Mouse (Mus musculus): ENCODE measurements around the gene Csf3. TPM values are rescaled to one million over a fixed set of nuclear protein-coding genes. Genes with fewer than 3 reads are reported as not detected.
A peak's percentile ranks its signal among the peaks of the same experiment; 100 is the strongest.
"Not testable (repeated sequence)": the region's sequence is repeated elsewhere in the genome, so short reads cannot be mapped to it uniquely, and the experiment has no call there.

Csf3 gene
- polyA plus RNA-seq (2016; fragmentation: Nextera tagmentation; extraction: Ambion mirVana), result 0.14 TPM in 1 of 2 replicates, not detected in the other

GRCm38 (mm10) chr11:98701213-98701670 is at the start of gene Csf3:
Gene Csf3 (plus strand): TSS chr11:98701263.
- H3K27me3 ChIP-seq, result no peaks in the 10 kb centered on the region
- H3K36me3 ChIP-seq (replicated peaks), result peaks cover 31% of the 10 kb centered on the region
- H3K27ac ChIP-seq, result no peak within 1 kb of the TSS
- no peak for ATAC-seq (ENCODE audit: low FRiP score)
- H3K9ac ChIP-seq, result no peak within 1 kb of the TSS
- H3K4me3 ChIP-seq (replicated peaks), result no peak within 1 kb of the TSS
- WGBS, result 41% methylated on average over 10 of the region's 10 CpGs
- H3K4me1 ChIP-seq, result no peaks in the 10 kb centered on the region
- H3K9me3 ChIP-seq, result no peaks in the 10 kb centered on the region
- no peak within 1 kb of the TSS for H3K4me2 ChIP-seq

- not testable (repeated sequence) for H3K4me2 ChIP-seq; H3K9me3 ChIP-seq; H3K27ac ChIP-seq; H3K36me3 ChIP-seq (replicated peaks); ATAC-seq (ENCODE audit: low FRiP score); H3K4me1 ChIP-seq; H3K27me3 ChIP-seq; H3K4me3 ChIP-seq (replicated peaks); H3K9ac ChIP-seq
- 18% methylated on average over 7 of the region's 7 CpGs for WGBS
Observed at GRCm38 (mm10) chr11:98655076-98655475, 46.0 kb upstream of the Csf3 start.

GRCm38 (mm10) chr11:98660517-98660916 is 40.5 kb upstream of the Csf3 start:
- H3K4me3 ChIP-seq (replicated peaks), result no peak overlapping the region
- H3K36me3 ChIP-seq (replicated peaks), result no peaks in the 10 kb centered on the region
- no peak overlapping the region for H3K4me2 ChIP-seq
- no peaks in the 10 kb centered on the region for H3K9me3 ChIP-seq
- H3K4me1 ChIP-seq, result 0 out of 2 replicates have a peak, but pooled peaks cover 3% of the 10 kb centered on the region
- H3K9ac ChIP-seq, result no peak overlapping the region
- H3K27ac ChIP-seq, result no peak overlapping the region
- peaks cover 9% of the 10 kb centered on the region; the same call in 1 of the 2 replicates for H3K27me3 ChIP-seq
- 10% methylated on average over 6 of the region's 6 CpGs for WGBS
- no peak for ATAC-seq (ENCODE audit: low FRiP score)

GRCm38 (mm10) chr11:98664091-98664490 is 37.0 kb upstream of the Csf3 start, which contains the start of gene Gsdma:
Gene Gsdma (plus strand): TSS chr11:98664351.
- ATAC-seq (ENCODE audit: low FRiP score), result no peak
- Histone ChIP-seq H3K9me3 (no peaks in the 10 kb centered on the region), H3K36me3 (replicated peaks) (no peaks in the 10 kb centered on the region), H3K27ac (no peak within 1 kb of the TSS), H3K27me3 (peaks cover 32% of the 10 kb centered on the region), H3K4me3 (replicated peaks) (no peak within 1 kb of the TSS), H3K4me2 (no peak within 1 kb of the TSS), H3K4me1 (0 out of 2 replicates have a peak, but pooled peaks cover 3% of the 10 kb centered on the region), H3K9ac (no peak within 1 kb of the TSS)
- 15% methylated on average over 4 of the region's 4 CpGs for WGBS

DNA sequence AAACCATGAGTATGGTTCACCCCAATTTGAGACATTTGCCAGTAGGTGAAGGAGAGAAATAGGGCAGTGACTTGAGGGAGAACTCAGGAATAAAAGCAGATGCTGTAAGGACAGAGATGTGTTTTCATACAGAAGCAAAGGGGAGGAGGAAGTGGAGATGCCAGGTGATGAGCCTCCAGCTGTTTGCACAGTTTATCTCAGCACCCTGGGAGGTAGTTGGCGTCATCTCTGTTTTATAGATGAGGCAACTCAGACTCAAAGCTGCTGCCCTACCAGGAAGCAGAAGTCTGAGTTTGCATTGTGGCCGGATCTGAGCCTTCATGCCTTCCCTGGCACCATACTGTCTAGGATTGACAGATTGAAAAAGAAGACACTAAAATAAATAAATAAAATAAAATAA is 32.1 kb upstream of the Csf3 start:
- Histone ChIP-seq H3K9me3 (no peaks in the 10 kb centered on the region), H3K4me3 (replicated peaks) (no peak overlapping the region), H3K4me1 (no peaks in the 10 kb centered on the region), H3K9ac (no peak overlapping the region), H3K4me2 (no peak overlapping the region), H3K27me3 (peaks cover 54% of the 10 kb centered on the region), H3K36me3 (replicated peaks) (no peaks in the 10 kb centered on the region), H3K27ac (no peak overlapping the region)
- WGBS, result 78% methylated on average over 2 of the region's 2 CpGs
- ATAC-seq (ENCODE audit: low FRiP score), result no peak

- ATAC-seq (ENCODE audit: low FRiP score), result no peak
- H3K27me3 ChIP-seq, result peaks cover 50% of the 10 kb centered on the region
Observed at GRCm38 (mm10) chr11:98671284-98671815, 29.7 kb upstream of the Csf3 start.

DNA sequence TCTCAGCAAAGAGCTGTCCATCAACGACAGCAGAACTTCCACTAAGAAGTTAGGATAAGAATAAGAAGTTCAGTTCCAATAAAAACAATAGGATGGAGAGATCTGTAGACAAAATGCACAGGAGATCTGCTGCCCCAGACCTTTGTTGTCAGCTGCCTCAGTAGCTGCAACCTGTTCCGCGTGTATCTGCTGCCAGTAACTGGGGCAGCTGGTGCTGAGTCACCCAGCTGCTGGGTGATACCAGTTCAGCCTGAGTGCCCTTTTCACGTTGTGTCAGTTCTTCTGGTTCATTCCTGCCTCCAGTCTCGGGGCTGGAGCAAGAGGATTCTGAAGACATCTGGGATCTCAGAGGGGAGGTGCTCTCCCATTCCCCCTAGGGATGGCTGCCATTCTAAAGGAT is 29.2 kb upstream of the Csf3 start:
- H3K27me3 ChIP-seq, result peaks cover 45% of the 10 kb centered on the region
- H3K9me3 ChIP-seq, result no peaks in the 10 kb centered on the region
- no peak overlapping the region for H3K4me3 ChIP-seq (replicated peaks)
- no peak overlapping the region for H3K27ac ChIP-seq
- H3K4me2 ChIP-seq, result no peak overlapping the region
- no peaks in the 10 kb centered on the region for H3K4me1 ChIP-seq
- H3K9ac ChIP-seq, result no peak overlapping the region
- no peaks in the 10 kb centered on the region for H3K36me3 ChIP-seq (replicated peaks)
- WGBS, result 68% methylated on average over 5 of the region's 5 CpGs
- ATAC-seq (ENCODE audit: low FRiP score), result no peak

More at GRCm38 (mm10) chr11:98671284-98671815, 29.7 kb upstream of the Csf3 start:
- Histone ChIP-seq H3K9me3 (no peaks in the 10 kb centered on the region), H3K4me3 (replicated peaks) (no peak overlapping the region), H3K9ac (no peak overlapping the region), H3K4me2 (no peak overlapping the region), H3K4me1 (no peaks in the 10 kb centered on the region), H3K27ac (no peak overlapping the region), H3K36me3 (replicated peaks) (no peaks in the 10 kb centered on the region)
- 72% methylated on average over 3 of the region's 3 CpGs for WGBS

DNA sequence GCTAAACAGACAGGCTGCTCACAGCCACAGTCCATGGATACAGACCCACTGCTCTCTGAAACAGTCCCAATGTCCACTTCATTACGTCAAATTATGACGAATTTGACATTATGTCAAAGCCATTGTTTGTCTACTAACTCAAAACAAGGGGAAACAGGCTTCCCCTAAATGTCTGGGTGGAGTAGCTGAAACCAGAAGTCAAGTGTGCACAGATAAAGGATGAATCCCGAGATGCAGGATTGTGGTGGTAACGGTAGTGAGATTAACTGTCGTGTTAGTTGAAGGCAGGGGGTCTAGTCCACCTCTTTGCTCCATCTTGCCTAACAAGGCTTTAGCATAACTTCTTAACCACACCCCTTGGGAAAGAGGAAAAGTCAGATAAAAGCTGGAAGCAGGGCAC is 28.6 kb upstream of the Csf3 start:
- H3K9ac ChIP-seq, result no peak overlapping the region
- H3K27me3 ChIP-seq, result peaks cover 40% of the 10 kb centered on the region
- H3K27ac ChIP-seq, result no peak overlapping the region
- H3K36me3 ChIP-seq (replicated peaks), result no peaks in the 10 kb centered on the region
- ATAC-seq (ENCODE audit: low FRiP score), result no peak
- no peaks in the 10 kb centered on the region for H3K4me1 ChIP-seq
- H3K9me3 ChIP-seq, result no peaks in the 10 kb centered on the region
- 92% methylated on average over 5 of the region's 5 CpGs for WGBS
- H3K4me3 ChIP-seq (replicated peaks), result no peak overlapping the region
- H3K4me2 ChIP-seq, result no peak overlapping the region

DNA sequence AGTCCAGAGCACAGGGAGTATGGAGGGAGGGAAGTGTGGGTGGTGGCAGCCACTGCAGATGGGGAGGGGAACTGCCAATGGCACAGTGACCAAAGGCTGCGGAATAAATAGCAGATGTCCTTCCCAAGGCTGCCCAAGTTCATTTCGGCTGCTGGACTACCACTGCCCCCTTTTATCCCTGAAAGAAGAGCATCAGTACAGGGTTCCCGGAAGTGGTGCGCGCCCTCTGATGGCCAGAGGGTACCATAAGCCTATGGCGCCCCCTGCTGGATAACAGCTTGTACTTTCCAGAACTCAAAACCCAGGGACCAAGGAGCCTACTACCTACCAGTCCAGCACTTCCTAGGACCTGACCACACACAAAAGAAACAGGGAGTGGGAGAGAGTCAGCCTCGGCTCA is 27.9 kb upstream of the Csf3 start:
- not testable (repeated sequence) for H3K9me3 ChIP-seq; ATAC-seq (ENCODE audit: low FRiP score); H3K4me1 ChIP-seq; H3K4me3 ChIP-seq (replicated peaks); H3K36me3 ChIP-seq (replicated peaks); H3K9ac ChIP-seq; H3K27ac ChIP-seq
- 11% methylated on average over 7 of the region's 7 CpGs for WGBS
- Histone ChIP-seq H3K27me3 (peaks cover 34% of the 10 kb centered on the region), H3K4me2 (peak overlapping the region; percentile 29; the same call in 1 of the 2 replicates)

GRCm38 (mm10) chr11:98675829-98676363 is 25.2 kb upstream of the Csf3 start:
- H3K4me3 ChIP-seq (replicated peaks), result no peak overlapping the region
- H3K4me1 ChIP-seq, result no peaks in the 10 kb centered on the region
- 48% methylated on average over 7 of the region's 7 CpGs for WGBS

GRCm38 (mm10) chr11:98680023-98680422 is 21.0 kb upstream of the Csf3 start:
- ATAC-seq (ENCODE audit: low FRiP score), result no peak
- WGBS, result 88% methylated on average over 1 of the region's 1 CpGs
- H3K27ac ChIP-seq, result no peak overlapping the region
- H3K27me3 ChIP-seq, result no peaks in the 10 kb centered on the region
- H3K9me3 ChIP-seq, result no peaks in the 10 kb centered on the region
- no peak overlapping the region for H3K9ac ChIP-seq
- H3K4me2 ChIP-seq, result no peak overlapping the region
- no peaks in the 10 kb centered on the region for H3K36me3 ChIP-seq (replicated peaks)
- H3K4me3 ChIP-seq (replicated peaks), result no peak overlapping the region
- peaks cover 15% of the 10 kb centered on the region for H3K4me1 ChIP-seq

More at GRCm38 (mm10) chr11:98675829-98676363, 25.2 kb upstream of the Csf3 start:
- no peak for ATAC-seq (ENCODE audit: low FRiP score)
- Histone ChIP-seq H3K9me3 (no peaks in the 10 kb centered on the region), H3K36me3 (replicated peaks) (no peaks in the 10 kb centered on the region), H3K27me3 (peaks cover 15% of the 10 kb centered on the region), H3K27ac (no peak overlapping the region), H3K4me2 (no peak overlapping the region), H3K9ac (no peak overlapping the region)

DNA sequence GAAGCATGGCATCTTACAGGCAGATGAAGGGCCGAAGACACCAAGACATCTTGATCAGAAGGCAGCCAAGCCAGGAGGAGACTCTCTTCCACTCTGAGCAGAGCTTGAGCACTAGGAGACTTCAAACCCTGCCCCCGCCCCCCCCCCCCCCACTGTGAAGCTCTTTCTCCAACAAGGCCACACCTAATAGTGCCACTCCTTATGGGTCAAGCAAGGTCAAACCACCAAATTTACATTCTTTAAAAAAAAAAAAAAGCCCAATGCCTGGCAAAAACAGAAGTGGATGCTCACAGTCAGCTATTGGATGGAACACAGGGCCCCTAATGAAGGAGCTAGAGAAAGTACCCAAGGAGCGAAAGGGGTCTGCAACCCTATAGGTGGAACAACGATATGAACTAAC is 20.5 kb upstream of the Csf3 start:
- H3K9me3 ChIP-seq; H3K36me3 ChIP-seq (replicated peaks); ATAC-seq (ENCODE audit: low FRiP score); H3K9ac ChIP-seq; H3K4me3 ChIP-seq (replicated peaks); H3K27me3 ChIP-seq; H3K27ac ChIP-seq; H3K4me2 ChIP-seq: not testable (repeated sequence)
- H3K4me1 ChIP-seq, result peaks cover 15% of the 10 kb centered on the region
- 87% methylated on average over 4 of the region's 4 CpGs for WGBS

- H3K9ac ChIP-seq, result no peak overlapping the region
- H3K4me3 ChIP-seq (replicated peaks), result no peak overlapping the region
- H3K27me3 ChIP-seq, result no peaks in the 10 kb centered on the region
Observed at GRCm38 (mm10) chr11:98681186-98681585, 19.9 kb upstream of the Csf3 start.

More at GRCm38 (mm10) chr11:98681186-98681585, 19.9 kb upstream of the Csf3 start:
- WGBS, result 90% methylated on average over 4 of the region's 4 CpGs
- H3K27ac ChIP-seq, result no peak overlapping the region
- H3K4me2 ChIP-seq, result no peak overlapping the region
- no peak for ATAC-seq (ENCODE audit: low FRiP score)
- peaks cover 11% of the 10 kb centered on the region for H3K36me3 ChIP-seq (replicated peaks)
- peaks cover 15% of the 10 kb centered on the region for H3K4me1 ChIP-seq
- no peaks in the 10 kb centered on the region for H3K9me3 ChIP-seq
